In the genomic region with DNA sequence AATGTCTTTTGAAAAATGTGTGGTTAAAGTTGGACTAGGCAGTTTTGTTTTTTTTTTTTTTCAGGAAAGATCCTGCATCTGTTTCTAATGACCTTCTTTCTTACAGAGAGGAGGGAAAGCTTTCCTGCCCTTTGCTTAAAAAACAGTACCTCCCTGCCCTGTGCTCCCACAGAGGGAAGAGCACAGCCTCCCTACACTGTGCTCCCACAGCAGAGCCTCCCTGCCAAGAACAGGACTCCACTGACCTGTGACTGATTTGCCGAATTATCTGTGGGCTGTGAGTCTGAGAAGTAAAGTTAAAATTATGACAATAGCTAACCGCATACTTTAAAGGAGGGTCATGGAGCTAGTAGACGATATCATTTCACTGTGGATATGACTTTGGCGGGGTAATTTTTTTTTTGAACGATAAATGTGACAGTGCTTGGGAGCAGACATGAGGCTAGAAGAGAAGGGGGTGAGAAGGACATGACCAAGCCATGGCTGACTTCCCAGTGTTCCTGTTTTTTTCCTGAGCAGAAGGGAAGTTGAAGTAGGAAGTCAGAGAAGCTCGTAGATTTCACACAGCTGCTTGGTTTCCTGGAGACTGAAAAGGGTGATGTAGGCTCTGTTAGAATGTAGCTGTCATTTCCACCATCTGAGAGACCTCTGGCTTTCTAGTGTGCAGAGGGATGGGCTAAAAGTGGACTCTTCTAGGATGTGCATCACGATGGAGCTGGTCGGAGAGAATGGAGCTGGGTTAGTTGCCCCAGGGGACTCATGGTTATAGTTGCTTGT, we compare ENCODE assay signal across 13 mouse cellular contexts.
DNase-seq lines count a peak whose midpoint lies in the region; ATAC-seq and TF ChIP-seq lines count a peak whose summit lies in the region.
"Had no signal": no experiment of that assay in that cellular context is flagged by ENCODE, and none has a peak within 500 bp of the region (broad histone marks: within the 10 kb centered on the region; RNA-seq: fewer than 3 reads in every experiment).

No protein-coding gene starts in this region.

- no peaks in the 10 kb centered on the region for H3K4me1 ChIP-seq in embryonic facial prominence, embryonic 11.5 days (ENCODE audit: control insufficient read depth, insufficient read depth, low read length)
- peaks cover 5% of the 10 kb centered on the region; the same call in 1 of the 2 replicates for H3K4me1 ChIP-seq in embryonic facial prominence, embryonic 10.5 days
- peaks cover 4% of the 10 kb centered on the region; the same call in 1 of the 2 replicates for H3K4me1 ChIP-seq in stomach, embryonic 14.5 days (ENCODE audit: control insufficient read depth, insufficient read depth, low read length)
- H3K4me1 ChIP-seq in stomach, postnatal 0 days (replicated peaks; ENCODE audit: control insufficient read depth, insufficient read depth) = no peaks in the 10 kb centered on the region
- H3K4me1 ChIP-seq in kidney, postnatal 0 days (replicated peaks; ENCODE audit: insufficient read depth, low read length) = peaks cover 4% of the 10 kb centered on the region; the same call in 1 of the 2 replicates
- H3K4me1 ChIP-seq: liver, embryonic 15.5 days had no signal

- no peak overlapping the region for H3K4me3 ChIP-seq in embryonic facial prominence, embryonic 11.5 days (ENCODE audit: low read depth, low read length)
- H3K4me3 ChIP-seq in embryonic facial prominence, embryonic 10.5 days = no peak overlapping the region
- no peak overlapping the region for H3K4me3 ChIP-seq in stomach, embryonic 14.5 days (ENCODE audit: low read depth, low read length)
- H3K4me3 ChIP-seq in stomach, postnatal 0 days (ENCODE audit: low read depth, low read length) = no peak overlapping the region
- no peak overlapping the region for H3K4me3 ChIP-seq in kidney, postnatal 0 days (replicated peaks; ENCODE audit: low read depth, low read length)
- H3K4me3 ChIP-seq: left cerebral cortex, adult 2 months; liver, embryonic 15.5 days had no signal

- intact Hi-C loops in gastrocnemius, postnatal 36 days (cut with DNase I) = no loop called here

- no peak for TF ChIP-seq EP300 in stomach, postnatal 0 days (optimal IDR thresholded peaks at IDR 0.05)

- H3K36me3 ChIP-seq in embryonic facial prominence, embryonic 11.5 days (replicated peaks; ENCODE audit: control insufficient read depth, insufficient read depth, low read depth, low read length) = no peaks in the 10 kb centered on the region
- no peaks in the 10 kb centered on the region for H3K36me3 ChIP-seq in embryonic facial prominence, embryonic 10.5 days (replicated peaks)
- no peaks in the 10 kb centered on the region for H3K36me3 ChIP-seq in stomach, embryonic 14.5 days (ENCODE audit: control insufficient read depth, insufficient read depth, low read length)
- no peaks in the 10 kb centered on the region for H3K36me3 ChIP-seq in stomach, postnatal 0 days (ENCODE audit: control insufficient read depth, insufficient read depth, low read length)
- no peaks in the 10 kb centered on the region for H3K36me3 ChIP-seq in kidney, postnatal 0 days (ENCODE audit: insufficient read depth, low read length)
- H3K36me3 ChIP-seq: liver, embryonic 15.5 days had no signal

- H3K9ac ChIP-seq in embryonic facial prominence, embryonic 11.5 days (replicated peaks; ENCODE audit: low read length) = no peak overlapping the region
- H3K9ac ChIP-seq in stomach, embryonic 14.5 days (replicated peaks; ENCODE audit: low read depth, low read length) = no peak overlapping the region
- H3K9ac ChIP-seq in stomach, postnatal 0 days (ENCODE audit: low read length) = no peak overlapping the region
- no peak overlapping the region for H3K9ac ChIP-seq in kidney, postnatal 0 days (ENCODE audit: low read depth, low read length)
- H3K9ac ChIP-seq: liver, embryonic 15.5 days had no signal

- DNase-seq in embryonic facial prominence, embryonic 11.5 days (ENCODE audit: low spot score) = peak; percentile 15
- DNase-seq in embryonic facial prominence, embryonic 10.5 days (ENCODE audit: low spot score) = no peak
- no peak for DNase-seq in stomach, postnatal 0 days (ENCODE audit: low spot score)
- peak; percentile 93 for DNase-seq in kidney, postnatal 0 days (ENCODE audit: low spot score)
- DNase-seq in spleen, postnatal 14 days (ENCODE audit: low spot score in 2 of 2) = no peak
- no peak for DNase-seq in gastrocnemius, postnatal 36 days
- DNase-seq in layer of hippocampus, adult 9-10 months (ENCODE audit: low spot score) = no peak
- DNase-seq: adrenal gland, adult 8-10 months; thymus, postnatal 36 days had no signal

- H3K27me3 ChIP-seq in embryonic facial prominence, embryonic 11.5 days (ENCODE audit: control insufficient read depth, insufficient read depth, low read length) = no peaks in the 10 kb centered on the region
- no peaks in the 10 kb centered on the region for H3K27me3 ChIP-seq in embryonic facial prominence, embryonic 10.5 days (replicated peaks; ENCODE audit: low read depth, poor library complexity, severe bottlenecking)
- H3K27me3 ChIP-seq in stomach, embryonic 14.5 days (ENCODE audit: control insufficient read depth, insufficient read depth, low read length) = no peaks in the 10 kb centered on the region
- H3K27me3 ChIP-seq in stomach, postnatal 0 days (ENCODE audit: control insufficient read depth, insufficient read depth, low read length) = no peaks in the 10 kb centered on the region
- H3K27me3 ChIP-seq in kidney, postnatal 0 days (ENCODE audit: insufficient read depth, low read length) = no peaks in the 10 kb centered on the region
- H3K27me3 ChIP-seq: liver, embryonic 15.5 days had no signal

- H3K27ac ChIP-seq in embryonic facial prominence, embryonic 11.5 days (replicated peaks; ENCODE audit: low read depth, low read length) = no peak overlapping the region
- H3K27ac ChIP-seq in embryonic facial prominence, embryonic 10.5 days (replicated peaks) = no peak overlapping the region
- peak overlapping the region; percentile 55; the same call in 1 of the 2 replicates for H3K27ac ChIP-seq in stomach, embryonic 14.5 days (ENCODE audit: low read length)
- H3K27ac ChIP-seq in stomach, postnatal 0 days (replicated peaks) = no peak overlapping the region
- H3K27ac ChIP-seq in kidney, postnatal 0 days = peak overlapping the region; percentile 56
- H3K27ac ChIP-seq: left cerebral cortex, adult 2 months; liver, embryonic 15.5 days had no signal

- no peak overlapping the region for H3K4me2 ChIP-seq in embryonic facial prominence, embryonic 11.5 days (ENCODE audit: low read depth, low read length)
- H3K4me2 ChIP-seq in stomach, embryonic 14.5 days (replicated peaks; ENCODE audit: low read depth, low read length) = no peak overlapping the region
- H3K4me2 ChIP-seq in stomach, postnatal 0 days (replicated peaks; ENCODE audit: low read depth) = no peak overlapping the region
- H3K4me2 ChIP-seq in kidney, postnatal 0 days (ENCODE audit: low read length) = peak overlapping the region; percentile 19; the same call in 1 of the 2 replicates
- H3K4me2 ChIP-seq: liver, embryonic 15.5 days had no signal

- no peaks in the 10 kb centered on the region for H3K9me3 ChIP-seq in embryonic facial prominence, embryonic 11.5 days (replicated peaks; ENCODE audit: control insufficient read depth, low read length)
- H3K9me3 ChIP-seq in embryonic facial prominence, embryonic 10.5 days = no peaks in the 10 kb centered on the region
- no peaks in the 10 kb centered on the region for H3K9me3 ChIP-seq in stomach, embryonic 14.5 days (ENCODE audit: control insufficient read depth, low read depth, low read length)
- H3K9me3 ChIP-seq in stomach, postnatal 0 days (ENCODE audit: control insufficient read depth, low read length) = no peaks in the 10 kb centered on the region
- H3K9me3 ChIP-seq in kidney, postnatal 0 days (replicated peaks; ENCODE audit: low read length) = no peaks in the 10 kb centered on the region
- H3K9me3 ChIP-seq: liver, embryonic 15.5 days had no signal

- ATAC-seq in embryonic facial prominence, embryonic 11.5 days (replicated peaks; ENCODE audit: insufficient number of reproducible peaks, low FRiP score, low TSS enrichment, low read depth) = no peak
- ATAC-seq in stomach, embryonic 14.5 days (ENCODE audit: insufficient number of reproducible peaks, insufficient read depth, low FRiP score, low read depth) = no peak; the same call in 1 of the 2 replicates
- ATAC-seq in stomach, postnatal 0 days (ENCODE audit: low FRiP score, low TSS enrichment) = no peak; the same call in 1 of the 2 replicates
- ATAC-seq in kidney, postnatal 0 days (replicated peaks; ENCODE audit: low FRiP score, low read depth) = peak; percentile 65; the same call in 1 of the 2 replicates
- ATAC-seq: midbrain, embryonic 16.5 days had no signal

- no peak for TF ChIP-seq CTCF in stomach, postnatal 0 days (IDR thresholded peaks at IDR 0.05; ENCODE audit: low read depth)
- TF ChIP-seq CTCF in kidney, postnatal 0 days (IDR thresholded peaks at IDR 0.05; ENCODE audit: low read depth) = no peak

- 67% methylated on average over 8 of the region's 8 CpGs for WGBS in embryonic facial prominence, embryonic 11.5 days
- WGBS in embryonic facial prominence, embryonic 10.5 days = 73% methylated on average over 8 of the region's 8 CpGs
- WGBS in stomach, embryonic 14.5 days = 48% methylated on average over 8 of the region's 8 CpGs
- whole genome bisulfite sequencing in stomach, postnatal 0 days = 49% methylated on average over 8 of the region's 8 CpGs
- whole genome bisulfite sequencing in kidney, postnatal 0 days = 22% methylated on average over 8 of the region's 8 CpGs

Comparison
In these comparisons a context has a peak if more than half of its experiments do, and no peak if none do; other contexts are left out.
1. DNase-seq: peak in embryonic facial prominence, embryonic 11.5 days (single experiment) and kidney, postnatal 0 days (single experiment); none in embryonic facial prominence, embryonic 10.5 days (single experiment), stomach, postnatal 0 days (single experiment), spleen, postnatal 14 days (0 of 2), gastrocnemius, postnatal 36 days (0 of 2) and layer of hippocampus, adult 9-10 months (single experiment).
2. H3K27ac ChIP-seq: peak in stomach, embryonic 14.5 days (single experiment) and kidney, postnatal 0 days (single experiment); none in embryonic facial prominence, embryonic 11.5 days (single experiment), embryonic facial prominence, embryonic 10.5 days (single experiment) and stomach, postnatal 0 days (single experiment).